Mouse (Mus musculus) kidney, postnatal 36 days (tissue): ENCODE results near the gene Rnf39.

Source experiments
- DNase-seq, 2 experiments: peaks; one replicate each; pipeline ENCODE4 v3.0.0; 2021 to 2022; ENCODE audit warnings: mixed read lengths in 2 of 2

The Rnf39 gene

GRCm38 (mm10) chr17:36942791-36943471 is at the start of gene Rnf39:
TSS of gene Rnf39 (plus strand) at chr17:36942918.
- DNase-seq, result peak in 1 of 2 experiments; percentile 18

- no peak for DNase-seq
These were observed 49.3 kb upstream of the Rnf39 start for GRCm38 (mm10) chr17:36893387-36893786.

GRCm38 (mm10) chr17:36896583-36896982 is 46.1 kb upstream of the Rnf39 start:
- peak; percentile 37 to 73 for DNase-seq

- DNase-seq, result no peak
These were observed 45.7 kb upstream of the Rnf39 start for GRCm38 (mm10) chr17:36897065-36897464.

- DNase-seq, result no peak
These were observed 45.0 kb upstream of the Rnf39 start, which contains the start of gene Trim31 for GRCm38 (mm10) chr17:36897552-36898205. TSS of gene Trim31 (plus strand) at chr17:36898118.

- no peak for DNase-seq
These were observed 43.3 kb upstream of the Rnf39 start for GRCm38 (mm10) chr17:36899376-36899775.

- DNase-seq, result no peak
These were observed 42.7 kb upstream of the Rnf39 start for GRCm38 (mm10) chr17:36900001-36900400.

- DNase-seq, result no peak
These were observed 42.0 kb upstream of the Rnf39 start for GRCm38 (mm10) chr17:36900691-36901090.

GRCm38 (mm10) chr17:36903651-36904050 is 39.1 kb upstream of the Rnf39 start:
- DNase-seq, result no peak

GRCm38 (mm10) chr17:36908235-36908634 is 34.5 kb upstream of the Rnf39 start:
- peak in 1 of 2 experiments; percentile 11 for DNase-seq

- DNase-seq, result no peak
These were observed 32.9 kb upstream of the Rnf39 start for GRCm38 (mm10) chr17:36909802-36910201.

- DNase-seq, result peak in 1 of 2 experiments; percentile 25
These were observed 30.7 kb upstream of the Rnf39 start for GRCm38 (mm10) chr17:36912031-36912430.

GRCm38 (mm10) chr17:36914108-36914507 is 28.6 kb upstream of the Rnf39 start:
- DNase-seq, result peak; percentile 82 to 94

GRCm38 (mm10) chr17:36915076-36915475 is 27.6 kb upstream of the Rnf39 start:
- peak; percentile 52 to 88 for DNase-seq

GRCm38 (mm10) chr17:36920239-36920638 is 22.5 kb upstream of the Rnf39 start:
- DNase-seq, result peak in 1 of 2 experiments; percentile 10

- no peak for DNase-seq
These were observed 20.0 kb upstream of the Rnf39 start for GRCm38 (mm10) chr17:36922715-36923114.

- DNase-seq, result no peak
These were observed 19.2 kb upstream of the Rnf39 start for GRCm38 (mm10) chr17:36923491-36923890.

GRCm38 (mm10) chr17:36927496-36928120 is 15.1 kb upstream of the Rnf39 start:
- no peak for DNase-seq

GRCm38 (mm10) chr17:36929236-36929932 is 13.3 kb upstream of the Rnf39 start:
- DNase-seq, result no peak

- DNase-seq, result peak; percentile 30 to 64
These were observed 12.5 kb upstream of the Rnf39 start for GRCm38 (mm10) chr17:36930233-36930632.

GRCm38 (mm10) chr17:36931130-36931529 is 11.6 kb upstream of the Rnf39 start:
- no peak for DNase-seq

GRCm38 (mm10) chr17:36931806-36932205 is 10.9 kb upstream of the Rnf39 start:
- DNase-seq, result peak; percentile 60 to 66

- DNase-seq, result no peak
These were observed 4.7 kb upstream of the Rnf39 start for GRCm38 (mm10) chr17:36938056-36938455.
